Mouse (Mus musculus): ENCODE measurements around the gene Pnpla8.

- TF ChIP-seq POLR2A (IDR thresholded peaks at IDR 0.05; ENCODE audit: control insufficient read depth in 1 of 2, insufficient read depth in 1 of 2, low read depth in 1 of 2, low read length in 2 of 2, poor library complexity in 1 of 2) (no peak), EP300 (IDR thresholded peaks at IDR 0.05; ENCODE audit: low read depth in 1 of 2, low read length in 2 of 2) (no peak), USF1 (IDR thresholded peaks at IDR 0.05; ENCODE audit: low read depth, low read length) (no peak), CHD1 (IDR thresholded peaks at IDR 0.05; ENCODE audit: low read depth, low read length) (no peak), RCOR1 (IDR thresholded peaks at IDR 0.05; ENCODE audit: low read depth, low read length) (no peak), HCFC1 (IDR thresholded peaks at IDR 0.05; ENCODE audit: low read depth, low read length) (peak; percentile 50; the same call in 1 of the 2 replicates), ETS1 (IDR thresholded peaks at IDR 0.05; ENCODE audit: low read depth, low read length) (no peak), TAL1 (IDR thresholded peaks at IDR 0.05; ENCODE audit: low read length) (no peak), GATA1 (IDR thresholded peaks at IDR 0.05; ENCODE audit: low read depth, low read length) (no peak), CTCF (IDR thresholded peaks at IDR 0.05 in 2 of 3, conservative IDR thresholded peaks at IDR 0.05 in 1 of 3; ENCODE audit: control insufficient read depth in 1 of 3, insufficient read depth in 1 of 3, low read depth in 2 of 3, low read length in 3 of 3, poor library complexity in 1 of 3, severe bottlenecking in 1 of 3) (no peak), POLR2AphosphoS5 (IDR thresholded peaks at IDR 0.05; ENCODE audit: borderline replicate concordance, low read depth, low read length) (no peak), RAD21 (IDR thresholded peaks at IDR 0.05; ENCODE audit: low read depth, low read length) (no peak), SMC3 (IDR thresholded peaks at IDR 0.05; ENCODE audit: low read depth, low read length) (no peak), MAZ (IDR thresholded peaks at IDR 0.05; ENCODE audit: low read depth, low read length) (no peak)
Observed at GRCm38 (mm10) chr12:44269311-44269831, 48.2 kb downstream of the Pnpla8 start.
